Mouse (Mus musculus): ENCODE measurements at regions not wholly inside any gene's neighbourhood (a gene's known extent, or its start where the extent isn't known, plus 50 kb on each side); places are given as distances from the start of the nearest gene placed in this dataset.

- Histone ChIP-seq H3K27ac (replicated peaks) (no peak overlapping the region), H3K4me1 (peaks cover 4% of the 10 kb centered on the region; the same call in 1 of the 2 replicates), H3K27me3 (no peaks in the 10 kb centered on the region), H3K4me3 (replicated peaks) (no peak overlapping the region), H3K9ac (no peak overlapping the region), H3K4me2 (replicated peaks) (no peak overlapping the region), H3K36me3 (no peaks in the 10 kb centered on the region), H3K9me3 (replicated peaks) (no peaks in the 10 kb centered on the region)
- no peak for ATAC-seq (ENCODE audit: insufficient number of reproducible peaks, low FRiP score, low TSS enrichment, low read depth)
- 14% methylated on average over 5 of the region's 5 CpGs for WGBS
These were observed 54.2 kb upstream of the Rfpl4b start for GRCm38 (mm10) chr10:38875667-38876245.

GRCm38 (mm10) chr10:38879271-38879670 lies 57.7 kb upstream of the Rfpl4b start:
- peaks cover 4% of the 10 kb centered on the region; the same call in 1 of the 2 replicates for H3K4me1 ChIP-seq
- no peak overlapping the region for H3K4me3 ChIP-seq (replicated peaks)
- no peak for ATAC-seq (ENCODE audit: insufficient number of reproducible peaks, low FRiP score, low TSS enrichment, low read depth)
- no peak overlapping the region for H3K9ac ChIP-seq
- WGBS, result 94% methylated on average over 7 of the region's 7 CpGs
- no peak overlapping the region for H3K4me2 ChIP-seq (replicated peaks)
- no peak overlapping the region for H3K27ac ChIP-seq (replicated peaks)
- no peaks in the 10 kb centered on the region for H3K27me3 ChIP-seq
- no peaks in the 10 kb centered on the region for H3K36me3 ChIP-seq
- no peaks in the 10 kb centered on the region for H3K9me3 ChIP-seq (replicated peaks)

GRCm38 (mm10) chr10:38880642-38881187 lies 59.1 kb upstream of the Rfpl4b start:
- Histone ChIP-seq H3K27me3 (no peaks in the 10 kb centered on the region), H3K4me1 (peaks cover 3% of the 10 kb centered on the region; the same call in 1 of the 2 replicates), H3K27ac (replicated peaks) (no peak overlapping the region), H3K4me3 (replicated peaks) (no peak overlapping the region), H3K9ac (no peak overlapping the region), H3K9me3 (replicated peaks) (no peaks in the 10 kb centered on the region), H3K36me3 (no peaks in the 10 kb centered on the region), H3K4me2 (replicated peaks) (no peak overlapping the region)
- ATAC-seq (ENCODE audit: insufficient number of reproducible peaks, low FRiP score, low TSS enrichment, low read depth), result no peak
- WGBS, result 69% methylated on average over 7 of the region's 7 CpGs

GRCm38 (mm10) chr10:38882154-38882553 lies 60.6 kb upstream of the Rfpl4b start:
- no peaks in the 10 kb centered on the region for H3K9me3 ChIP-seq (replicated peaks)
- H3K4me3 ChIP-seq (replicated peaks), result no peak overlapping the region
- H3K4me1 ChIP-seq, result 0 out of 2 replicates have a peak, but pooled peaks cover 2% of the 10 kb centered on the region
- H3K36me3 ChIP-seq, result no peaks in the 10 kb centered on the region
- ATAC-seq (ENCODE audit: insufficient number of reproducible peaks, low FRiP score, low TSS enrichment, low read depth), result no peak
- H3K9ac ChIP-seq, result no peak overlapping the region
- WGBS, result 74% methylated on average over 6 of the region's 6 CpGs
- no peaks in the 10 kb centered on the region for H3K27me3 ChIP-seq
- no peak overlapping the region for H3K4me2 ChIP-seq (replicated peaks)
- no peak overlapping the region for H3K27ac ChIP-seq (replicated peaks)

- Histone ChIP-seq H3K4me3 (replicated peaks) (no peak overlapping the region), H3K4me1 (0 out of 2 replicates have a peak, but pooled peaks cover 2% of the 10 kb centered on the region), H3K4me2 (replicated peaks) (no peak overlapping the region), H3K27ac (replicated peaks) (no peak overlapping the region), H3K9me3 (replicated peaks) (no peaks in the 10 kb centered on the region), H3K9ac (no peak overlapping the region), H3K27me3 (no peaks in the 10 kb centered on the region), H3K36me3 (no peaks in the 10 kb centered on the region)
- WGBS, result 76% methylated on average over 2 of the region's 2 CpGs
- ATAC-seq (ENCODE audit: insufficient number of reproducible peaks, low FRiP score, low TSS enrichment, low read depth), result no peak
These were observed 62.4 kb upstream of the Rfpl4b start for GRCm38 (mm10) chr10:38883816-38884599.

GRCm38 (mm10) chr10:38884641-38885040 lies 63.1 kb upstream of the Rfpl4b start:
- H3K4me3 ChIP-seq (replicated peaks), result no peak overlapping the region
- 68% methylated on average over 4 of the region's 4 CpGs for WGBS
- no peak for ATAC-seq (ENCODE audit: insufficient number of reproducible peaks, low FRiP score, low TSS enrichment, low read depth)
- no peaks in the 10 kb centered on the region for H3K27me3 ChIP-seq
- 0 out of 2 replicates have a peak, but pooled peaks cover 2% of the 10 kb centered on the region for H3K4me1 ChIP-seq
- H3K36me3 ChIP-seq, result no peaks in the 10 kb centered on the region
- no peak overlapping the region for H3K4me2 ChIP-seq (replicated peaks)
- H3K9ac ChIP-seq, result no peak overlapping the region
- H3K27ac ChIP-seq (replicated peaks), result no peak overlapping the region
- no peaks in the 10 kb centered on the region for H3K9me3 ChIP-seq (replicated peaks)

GRCm38 (mm10) chr10:38886441-38886840 lies 64.9 kb upstream of the Rfpl4b start:
- no peak for ATAC-seq (ENCODE audit: insufficient number of reproducible peaks, low FRiP score, low TSS enrichment, low read depth)
- 52% methylated on average over 2 of the region's 2 CpGs for WGBS
- no peaks in the 10 kb centered on the region for H3K36me3 ChIP-seq

GRCm38 (mm10) chr10:38887896-38888295 lies 66.3 kb upstream of the Rfpl4b start:
- H3K36me3 ChIP-seq, result no peaks in the 10 kb centered on the region
- H3K4me1 ChIP-seq, result 0 out of 2 replicates have a peak, but pooled peaks cover 2% of the 10 kb centered on the region
- no peak overlapping the region for H3K9ac ChIP-seq
- no peaks in the 10 kb centered on the region for H3K27me3 ChIP-seq
- no peak overlapping the region for H3K27ac ChIP-seq (replicated peaks)
- WGBS, result 69% methylated on average over 9 of the region's 9 CpGs
- H3K4me3 ChIP-seq (replicated peaks), result no peak overlapping the region
- no peak for ATAC-seq (ENCODE audit: insufficient number of reproducible peaks, low FRiP score, low TSS enrichment, low read depth)
- H3K9me3 ChIP-seq (replicated peaks), result no peaks in the 10 kb centered on the region
- H3K4me2 ChIP-seq (replicated peaks), result no peak overlapping the region

More at GRCm38 (mm10) chr10:38886441-38886840, 64.9 kb upstream of the Rfpl4b start:
- no peaks in the 10 kb centered on the region for H3K27me3 ChIP-seq
- H3K4me2 ChIP-seq (replicated peaks), result no peak overlapping the region
- H3K9ac ChIP-seq, result no peak overlapping the region
- H3K9me3 ChIP-seq (replicated peaks), result no peaks in the 10 kb centered on the region
- H3K4me1 ChIP-seq, result 0 out of 2 replicates have a peak, but pooled peaks cover 2% of the 10 kb centered on the region
- no peak overlapping the region for H3K27ac ChIP-seq (replicated peaks)
- H3K4me3 ChIP-seq (replicated peaks), result no peak overlapping the region

- no peak overlapping the region for H3K9ac ChIP-seq
- no peak overlapping the region for H3K4me2 ChIP-seq (replicated peaks)
- no peaks in the 10 kb centered on the region for H3K27me3 ChIP-seq
- no peaks in the 10 kb centered on the region for H3K9me3 ChIP-seq (replicated peaks)
- no peak overlapping the region for H3K27ac ChIP-seq (replicated peaks)
- no peak for ATAC-seq (ENCODE audit: insufficient number of reproducible peaks, low FRiP score, low TSS enrichment, low read depth)
- no peak overlapping the region for H3K4me3 ChIP-seq (replicated peaks)
- H3K4me1 ChIP-seq, result 0 out of 2 replicates have a peak, but pooled peaks cover 2% of the 10 kb centered on the region
- 13% methylated on average over 1 of the region's 1 CpGs for WGBS
- H3K36me3 ChIP-seq, result no peaks in the 10 kb centered on the region
These were observed 70.6 kb upstream of the Lama4 start for GRCm38 (mm10) chr10:38894706-38895105.

GRCm38 (mm10) chr10:38895656-38896055 lies 69.7 kb upstream of the Lama4 start:
- Histone ChIP-seq H3K9ac (no peak overlapping the region), H3K27ac (replicated peaks) (no peak overlapping the region), H3K4me1 (0 out of 2 replicates have a peak, but pooled peaks cover 2% of the 10 kb centered on the region), H3K27me3 (no peaks in the 10 kb centered on the region), H3K9me3 (replicated peaks) (no peaks in the 10 kb centered on the region), H3K36me3 (no peaks in the 10 kb centered on the region), H3K4me2 (replicated peaks) (no peak overlapping the region), H3K4me3 (replicated peaks) (no peak overlapping the region)
- no peak for ATAC-seq (ENCODE audit: insufficient number of reproducible peaks, low FRiP score, low TSS enrichment, low read depth)
- 64% methylated on average over 3 of the region's 3 CpGs for WGBS

GRCm38 (mm10) chr10:38897573-38897972 lies 67.7 kb upstream of the Lama4 start:
- Histone ChIP-seq H3K27ac (replicated peaks) (no peak overlapping the region), H3K9me3 (replicated peaks) (no peaks in the 10 kb centered on the region), H3K4me2 (replicated peaks) (no peak overlapping the region), H3K4me1 (0 out of 2 replicates have a peak, but pooled peaks cover 2% of the 10 kb centered on the region), H3K36me3 (no peaks in the 10 kb centered on the region), H3K9ac (no peak overlapping the region), H3K27me3 (no peaks in the 10 kb centered on the region), H3K4me3 (replicated peaks) (no peak overlapping the region)
- 71% methylated on average over 5 of the region's 5 CpGs for WGBS
- ATAC-seq (ENCODE audit: insufficient number of reproducible peaks, low FRiP score, low TSS enrichment, low read depth), result no peak
